Mouse (Mus musculus): ENCODE results near the gene Ptpn18.
"Not testable (repeated sequence)": the region's sequence is repeated elsewhere in the genome, so short reads cannot be mapped to it uniquely, and the experiment has no call there.

Ptpn18 gene

GRCm38 (mm10) chr1:34468051-34468450 is 8.5 kb downstream of the Ptpn18 start:
- no peak for DNase-seq

GRCm38 (mm10) chr1:34468500-34468899 is 8.9 kb downstream of the Ptpn18 start:
- no peak for DNase-seq

GRCm38 (mm10) chr1:34469801-34470200 is 10.2 kb downstream of the Ptpn18 start:
- DNase-seq: no peak

- DNase-seq: no peak
Measured at GRCm38 (mm10) chr1:34472427-34473300, 13.1 kb downstream of the Ptpn18 start.

GRCm38 (mm10) chr1:34478891-34479655 is 19.5 kb downstream of the Ptpn18 start:
- DNase-seq: no peak

GRCm38 (mm10) chr1:34480801-34481200 is 21.2 kb downstream of the Ptpn18 start:
- no peak for DNase-seq

- DNase-seq: no peak
Measured at GRCm38 (mm10) chr1:34481920-34482669, 22.5 kb downstream of the Ptpn18 start.

GRCm38 (mm10) chr1:34484470-34484869 is 24.9 kb downstream of the Ptpn18 start:
- no peak for DNase-seq

GRCm38 (mm10) chr1:34485461-34486188 is 26.1 kb downstream of the Ptpn18 start:
- DNase-seq: peak; percentile 57

- DNase-seq: no peak
Measured at GRCm38 (mm10) chr1:34487383-34487782, 27.8 kb downstream of the Ptpn18 start.

- DNase-seq: no peak
Measured at GRCm38 (mm10) chr1:34489852-34490541, 30.4 kb downstream of the Ptpn18 start.

- DNase-seq: no peak
Measured at GRCm38 (mm10) chr1:34491480-34491879, 31.9 kb downstream of the Ptpn18 start.

GRCm38 (mm10) chr1:34502991-34503390 is 43.4 kb downstream of the Ptpn18 start:
- no peak for DNase-seq

GRCm38 (mm10) chr1:34505307-34505706 is 45.7 kb downstream of the Ptpn18 start:
- DNase-seq: no peak

GRCm38 (mm10) chr1:34505970-34506551 is 46.5 kb downstream of the Ptpn18 start:
- DNase-seq: no peak

GRCm38 (mm10) chr1:34507986-34508385 is 48.4 kb downstream of the Ptpn18 start:
- no peak for DNase-seq

GRCm38 (mm10) chr1:34510575-34510981 is 51.0 kb downstream of the Ptpn18 start:
- DNase-seq: no peak

- peak; percentile 23 for DNase-seq
Measured at GRCm38 (mm10) chr1:34511027-34511426, 51.5 kb downstream of the Ptpn18 start.

GRCm38 (mm10) chr1:34513068-34513467 is 53.5 kb downstream of the Ptpn18 start:
- DNase-seq: no peak

GRCm38 (mm10) chr1:34516595-34516994 is 57.0 kb downstream of the Ptpn18 start:
- DNase-seq: no peak

GRCm38 (mm10) chr1:34517297-34517696 is 57.7 kb downstream of the Ptpn18 start:
- not testable (repeated sequence) for DNase-seq

All from right cerebral cortex, postnatal 25 days (tissue).